Mouse (Mus musculus): ENCODE measurements around the gene Ebpl. TPM values are rescaled to one million over a fixed set of nuclear protein-coding genes. Genes with fewer than 3 reads are reported as not detected.

Gene Ebpl
- polyA plus RNA-seq (2015; fragmentation: Nextera tagmentation; extraction: Ambion mirVana), result 10.8 and 11.3 TPM in 2 replicates

GRCm38 (mm10) chr14:61360131-61360980 is at the start of gene Ebpl:
TSS of gene Ebpl (minus strand) at chr14:61360439.

DNA sequence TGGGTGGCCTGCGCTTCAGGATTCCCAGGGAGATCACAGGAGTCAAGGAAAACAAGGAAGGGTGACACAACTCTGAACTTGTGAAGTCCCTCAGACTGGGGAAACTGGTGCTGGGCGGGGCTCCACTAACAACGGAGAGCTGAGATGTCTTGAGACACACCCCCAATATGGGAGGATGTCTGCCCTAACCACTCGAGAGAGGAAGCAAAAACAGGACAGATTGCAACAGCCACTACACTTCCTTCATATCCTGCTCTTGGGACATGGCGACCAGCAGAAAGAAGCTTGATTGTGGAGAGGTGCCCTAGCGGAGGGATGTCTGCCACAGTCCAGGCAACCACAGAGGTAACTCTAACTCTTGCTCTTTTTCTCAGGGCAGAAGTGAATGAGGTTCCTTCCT is 50.6 kb downstream of the Ebpl start, which contains the start of gene Arl11:
Gene Arl11, plus strand, starts transcription at position 161 of the 400 bp plus-strand sequence.

Other genes with a start within 250 kb of the Ebpl start
- gene Sacs, start 222.0 kb downstream of the Ebpl start, polyA plus RNA-seq (2015; fragmentation: Nextera tagmentation; extraction: Ambion mirVana), result 2.5 and 3.0 TPM in 2 replicates
- gene Sgcg, start 101.9 kb downstream of the Ebpl start, polyA plus RNA-seq (2015; fragmentation: Nextera tagmentation; extraction: Ambion mirVana), result 2.6 and 3.1 TPM in 2 replicates
- gene Arl11, start 50.7 kb downstream of the Ebpl start, polyA plus RNA-seq (2015; fragmentation: Nextera tagmentation; extraction: Ambion mirVana), result 1.7 and 2.5 TPM in 2 replicates
- gene Kpna3, start 79.4 kb upstream of the Ebpl start, polyA plus RNA-seq (2015; fragmentation: Nextera tagmentation; extraction: Ambion mirVana), result 24.5 and 31.6 TPM in 2 replicates
- gene Spryd7, start 196.4 kb upstream of the Ebpl start, polyA plus RNA-seq (2015; fragmentation: Nextera tagmentation; extraction: Ambion mirVana), result 21.1 and 23.0 TPM in 2 replicates
- gene Trim13, start 237.8 kb upstream of the Ebpl start, polyA plus RNA-seq (2015; fragmentation: Nextera tagmentation; extraction: Ambion mirVana), result 14.8 and 15.2 TPM in 2 replicates
- gene Kcnrg, start 247.0 kb upstream of the Ebpl start, polyA plus RNA-seq (2015; fragmentation: Nextera tagmentation; extraction: Ambion mirVana), result 0.12 and 0.31 TPM in 2 replicates